Mouse (Mus musculus) liver, embryonic 14.5 days (tissue): Measurements from ENCODE around the gene Eif4e1b.
"Not testable (repeated sequence)": the region's sequence is repeated elsewhere in the genome, so short reads cannot be mapped to it uniquely, and the experiment has no call there.

ENCODE experiments used
- CTCF ChIP-seq: IDR thresholded peaks from 2 replicates; pipeline ENCODE4 v1.5.1; 2016; ENCODE audit warnings: antibody characterized with exemption, low read depth, control low read depth
- EP300 ChIP-seq: IDR thresholded peaks from 2 replicates; pipeline ENCODE4 v1.6.1; 2016; ENCODE audit warnings: antibody characterized with exemption, low read depth

- TF ChIP-seq EP300, CTCF: not testable (repeated sequence)
Observed at GRCm38 (mm10) chr13:54787591-54787990, 3.8 kb downstream of the Eif4e1b start.
